Mouse (Mus musculus) small intestine, adult 2 months (tissue): Measurements from ENCODE around the gene Rbfox1. TPM values are rescaled to one million over a fixed set of nuclear protein-coding genes. Genes with fewer than 3 reads are reported as not detected.

Source experiments
- H3K27ac ChIP-seq: fragments of 200-500 bp; 2 replicates; pipeline ENCODE4 v1.5.1; 2012; ENCODE audit warnings: low read depth, low read length, control low read depth, inconsistent platforms; ENCODE audit not compliant: insufficient read depth
- H3K27me3 ChIP-seq: fragments of 200-500 bp; 2 replicates; pipeline ENCODE4 v1.6.1; 2012; ENCODE audit warnings: mild to moderate bottlenecking, moderate library complexity, low read length, inconsistent platforms; ENCODE audit not compliant: control insufficient read depth, insufficient read depth
- H3K36me3 ChIP-seq: fragments of 200-500 bp; 2 replicates; pipeline ENCODE4 v1.6.1; 2012; ENCODE audit warnings: mild to moderate bottlenecking, low read length, control low read depth, inconsistent platforms; ENCODE audit not compliant: control insufficient read depth, insufficient read depth
- H3K4me1 ChIP-seq: fragments of 200-500 bp; 2 replicates; pipeline ENCODE4 v1.6.1; 2012; ENCODE audit warnings: low read length, inconsistent platforms, mixed read lengths; ENCODE audit not compliant: control insufficient read depth, insufficient read depth, insufficient read length
- H3K4me3 ChIP-seq: fragments of 200-500 bp; 2 replicates; pipeline ENCODE4 v1.5.1; 2012; ENCODE audit warnings: low read depth, mild to moderate bottlenecking, control low read depth, inconsistent platforms, low read length, moderate library complexity
- CTCF ChIP-seq: fragments of 200-500 bp; IDR thresholded peaks from 2 replicates; pipeline ENCODE4 v1.5.1; 2012; ENCODE audit warnings: low read depth, mild to moderate bottlenecking, control low read depth, inconsistent platforms, low read length, moderate library complexity, mixed read lengths; ENCODE audit not compliant: insufficient replicate concordance, insufficient read length; ENCODE audit errors: extremely low read depth
- POLR2A ChIP-seq: fragments of 200-500 bp; IDR thresholded peaks from 2 replicates; pipeline ENCODE4 v1.6.1; 2012; ENCODE audit warnings: low read depth, mild to moderate bottlenecking, control low read depth, inconsistent platforms, low read length, moderate library complexity
- WGBS: fragments of 180-500 bp; shearing (Covaris S2); methylation state at CpG from one replicate; pipeline ENCODE4 v1.1.7; 2018; 5-methylcytosine and 5-hydroxymethylcytosine counted together
- polyA plus RNA-seq: library from polyadenylated mRNA; depleted of rRNA; stranded (reverse); fragments of >200 nt; gene quantifications from 2 replicates; pipeline ENCODE4 v1.2.3, GENCODE M21; 2012

Gene Rbfox1
- polyA plus RNA-seq, 1 experiment: 0.72 TPM

- H3K4me1 ChIP-seq: no peaks in the 10 kb centered on the region
- no peaks in the 10 kb centered on the region for H3K36me3 ChIP-seq
- H3K27ac ChIP-seq: no peak overlapping the region
- 17% methylated on average over 1 of the region's 1 CpGs for WGBS
- no peak for TF ChIP-seq POLR2A
- TF ChIP-seq CTCF: no peak
- no peak overlapping the region for H3K4me3 ChIP-seq
- no peaks in the 10 kb centered on the region for H3K27me3 ChIP-seq
Measured at GRCm38 (mm10) chr16:6019361-6019760, 134.2 kb downstream of the Rbfox1 start.

- no peak overlapping the region for H3K27ac ChIP-seq
- H3K36me3 ChIP-seq: no peaks in the 10 kb centered on the region
- no peaks in the 10 kb centered on the region for H3K4me1 ChIP-seq
- 63% methylated on average over 1 of the region's 1 CpGs for WGBS
- no peak overlapping the region for H3K4me3 ChIP-seq
- no peak for TF ChIP-seq POLR2A
- TF ChIP-seq CTCF: no peak
- no peaks in the 10 kb centered on the region for H3K27me3 ChIP-seq
Measured at GRCm38 (mm10) chr16:6031280-6031679, 146.1 kb downstream of the Rbfox1 start.

GRCm38 (mm10) chr16:6032563-6032962 is 147.4 kb downstream of the Rbfox1 start:
- TF ChIP-seq POLR2A: no peak
- no peak for TF ChIP-seq CTCF
- Histone ChIP-seq H3K36me3 (no peaks in the 10 kb centered on the region), H3K4me3 (no peak overlapping the region), H3K27ac (no peak overlapping the region), H3K4me1 (no peaks in the 10 kb centered on the region), H3K27me3 (no peaks in the 10 kb centered on the region)
- WGBS: 83% methylated on average over 7 of the region's 7 CpGs

- TF ChIP-seq POLR2A (no peak), CTCF (no peak)
- H3K36me3 ChIP-seq: no peaks in the 10 kb centered on the region
- WGBS: 85% methylated on average over 3 of the region's 3 CpGs
- H3K27ac ChIP-seq: no peak overlapping the region
- H3K27me3 ChIP-seq: no peaks in the 10 kb centered on the region
- H3K4me3 ChIP-seq: no peak overlapping the region
- H3K4me1 ChIP-seq: no peaks in the 10 kb centered on the region
Measured at GRCm38 (mm10) chr16:6034876-6035275, 149.7 kb downstream of the Rbfox1 start.

GRCm38 (mm10) chr16:6037009-6037408 is 151.9 kb downstream of the Rbfox1 start:
- Histone ChIP-seq H3K36me3 (no peaks in the 10 kb centered on the region), H3K27ac (no peak overlapping the region), H3K4me1 (no peaks in the 10 kb centered on the region), H3K27me3 (no peaks in the 10 kb centered on the region), H3K4me3 (no peak overlapping the region)
- 65% methylated on average over 7 of the region's 7 CpGs for WGBS
- no peak for TF ChIP-seq POLR2A
- no peak for TF ChIP-seq CTCF

GRCm38 (mm10) chr16:6042766-6043165 is 157.6 kb downstream of the Rbfox1 start:
- no peaks in the 10 kb centered on the region for H3K4me1 ChIP-seq
- H3K4me3 ChIP-seq: no peak overlapping the region
- no peak overlapping the region for H3K27ac ChIP-seq
- 78% methylated on average over 3 of the region's 3 CpGs for WGBS
- H3K27me3 ChIP-seq: no peaks in the 10 kb centered on the region
- TF ChIP-seq CTCF (no peak), POLR2A (no peak)
- no peaks in the 10 kb centered on the region for H3K36me3 ChIP-seq

GRCm38 (mm10) chr16:6048601-6049000 is 163.4 kb downstream of the Rbfox1 start:
- H3K4me3 ChIP-seq: no peak overlapping the region
- 90% methylated on average over 1 of the region's 1 CpGs for WGBS
- no peaks in the 10 kb centered on the region for H3K27me3 ChIP-seq
- H3K27ac ChIP-seq: no peak overlapping the region
- TF ChIP-seq POLR2A: no peak
- TF ChIP-seq CTCF: no peak
- no peaks in the 10 kb centered on the region for H3K4me1 ChIP-seq
- H3K36me3 ChIP-seq: no peaks in the 10 kb centered on the region

- no peaks in the 10 kb centered on the region for H3K36me3 ChIP-seq
- H3K4me1 ChIP-seq: no peaks in the 10 kb centered on the region
- TF ChIP-seq CTCF: no peak
- no peak for TF ChIP-seq POLR2A
- H3K4me3 ChIP-seq: no peak overlapping the region
- WGBS: 76% methylated on average over 1 of the region's 1 CpGs
- no peaks in the 10 kb centered on the region for H3K27me3 ChIP-seq
- no peak overlapping the region for H3K27ac ChIP-seq
Measured at GRCm38 (mm10) chr16:6062495-6062894, 177.3 kb downstream of the Rbfox1 start.
